In genomic region chr2:27009714-27010244, GRCm38 (mm10) we compare ENCODE assay signal across 8 mouse cellular contexts. TPM values are rescaled to one million over a fixed set of nuclear protein-coding genes. Genes with fewer than 3 reads are reported as not detected.
A peak's percentile ranks its signal among the peaks of the same experiment; 100 is the strongest.
DNase-seq lines count a peak whose midpoint lies in the region; ATAC-seq and TF ChIP-seq lines count a peak whose summit lies in the region.

Gene Cacfd1, plus strand, starts transcription at chr2:27009926.

- peak; percentile 16; the same call in 1 of the 2 replicates for TF ChIP-seq CTCF in heart, adult 2 months (IDR thresholded peaks at IDR 0.05)
- no peak for TF ChIP-seq CTCF in midbrain, postnatal 0 days (IDR thresholded peaks at IDR 0.05)

- peaks cover 15% of the 10 kb centered on the region for H3K36me3 ChIP-seq in embryonic facial prominence, embryonic 13.5 days
- H3K36me3 ChIP-seq in heart, adult 2 months (ENCODE audit: control insufficient read depth, insufficient read depth, low read length) = no peaks in the 10 kb centered on the region
- peaks cover 22% of the 10 kb centered on the region for H3K36me3 ChIP-seq in limb, embryonic 14.5 days (ENCODE audit: control insufficient read depth, insufficient read depth, low read length)
- H3K36me3 ChIP-seq in midbrain, postnatal 0 days (ENCODE audit: insufficient read depth, low read length) = peaks cover 12% of the 10 kb centered on the region

- H3K27ac ChIP-seq in embryonic facial prominence, embryonic 13.5 days = peak within 1 kb of the TSS; percentile 80
- H3K27ac ChIP-seq in heart, adult 2 months = peak within 1 kb of the TSS; percentile 70
- H3K27ac ChIP-seq in limb, embryonic 14.5 days (replicated peaks; ENCODE audit: low read depth, low read length) = peak within 1 kb of the TSS; percentile 85
- peak within 1 kb of the TSS; percentile 83 for H3K27ac ChIP-seq in midbrain, postnatal 0 days (ENCODE audit: low read depth, low read length)

- peak; percentile 68 for TF ChIP-seq POLR2A in heart, adult 2 months (IDR thresholded peaks at IDR 0.05; ENCODE audit: insufficient read depth, low read depth, low read length)
- 0 out of 2 replicates have a peak, but pooled peaks have one; percentile 58 for TF ChIP-seq POLR2A in limb, embryonic 14.5 days (IDR thresholded peaks at IDR 0.05; ENCODE audit: borderline replicate concordance, extremely low read depth, insufficient read depth, insufficient read length)

- H3K27me3 ChIP-seq in embryonic facial prominence, embryonic 13.5 days = no peaks in the 10 kb centered on the region
- no peaks in the 10 kb centered on the region for H3K27me3 ChIP-seq in heart, adult 2 months (ENCODE audit: control insufficient read depth, insufficient read depth, low read length)
- no peaks in the 10 kb centered on the region for H3K27me3 ChIP-seq in limb, embryonic 14.5 days (ENCODE audit: control insufficient read depth, insufficient read depth, low read length)
- no peaks in the 10 kb centered on the region for H3K27me3 ChIP-seq in midbrain, postnatal 0 days (ENCODE audit: insufficient read depth, low read length)

- WGBS in embryonic facial prominence, embryonic 13.5 days = under 1% methylated on average over 43 of the region's 43 CpGs
- under 1% methylated on average over 43 of the region's 43 CpGs for WGBS in heart, adult 2 months
- WGBS in limb, embryonic 14.5 days = under 1% methylated on average over 41 of the region's 43 CpGs
- 1% methylated on average over 43 of the region's 43 CpGs for WGBS in midbrain, postnatal 0 days

- intact Hi-C loops in heart, adult 2 months (cut with DNase I) = loop anchor here (5.0 kb wide), 1 partner anchor 77 kb away; the partner anchor contains the start of genes Stkld1 and Surf4

- TF ChIP-seq EP300 in heart, adult 2 months (IDR thresholded peaks at IDR 0.05; ENCODE audit: insufficient read depth, low read depth, low read length) = no peak

- H3K4me2 ChIP-seq in embryonic facial prominence, embryonic 13.5 days = peak within 1 kb of the TSS; percentile 83
- H3K4me2 ChIP-seq in limb, embryonic 14.5 days (replicated peaks; ENCODE audit: low read depth, low read length, severe bottlenecking) = peak within 1 kb of the TSS; percentile 79
- H3K4me2 ChIP-seq in midbrain, postnatal 0 days (ENCODE audit: low read depth, low read length, poor library complexity, severe bottlenecking) = peak within 1 kb of the TSS; percentile 84

- DNase-seq in 3134 (ENCODE audit: extremely low read depth, insufficient read length, low spot score) = peak; percentile 93
- DNase-seq in adrenal gland, postnatal 36 days = peak; percentile 91 to 92
- DNase-seq in heart, adult 2 months = peak; percentile 92
- peak; percentile 84 to 89 for DNase-seq in kidney, adult 8-10 months
- peak; percentile 88 for DNase-seq in limb, embryonic 14.5 days (ENCODE audit: low spot score)
- DNase-seq in midbrain, postnatal 0 days (ENCODE audit: low spot score) = peak; percentile 92
- DNase-seq in spleen, postnatal 14 days (ENCODE audit: low spot score in 2 of 2) = peak; percentile 67 to 75

- H3K9ac ChIP-seq in embryonic facial prominence, embryonic 13.5 days = peak within 1 kb of the TSS; percentile 96
- peak within 1 kb of the TSS; percentile 94 for H3K9ac ChIP-seq in heart, adult 2 months (ENCODE audit: low read depth, low read length)
- H3K9ac ChIP-seq in limb, embryonic 14.5 days (ENCODE audit: low read depth, low read length, severe bottlenecking) = peak within 1 kb of the TSS; percentile 96
- peak within 1 kb of the TSS; percentile 93 for H3K9ac ChIP-seq in midbrain, postnatal 0 days (replicated peaks; ENCODE audit: low read length, poor library complexity, severe bottlenecking)

- peaks cover 22% of the 10 kb centered on the region for H3K4me1 ChIP-seq in embryonic facial prominence, embryonic 13.5 days
- H3K4me1 ChIP-seq in heart, adult 2 months (ENCODE audit: control insufficient read depth, insufficient read depth, low read length) = peaks cover 6% of the 10 kb centered on the region
- H3K4me1 ChIP-seq in limb, embryonic 14.5 days (ENCODE audit: control insufficient read depth, insufficient read depth, low read length) = peaks cover 15% of the 10 kb centered on the region; the same call in 1 of the 2 replicates
- H3K4me1 ChIP-seq in midbrain, postnatal 0 days (ENCODE audit: insufficient read depth, low read length) = peaks cover 16% of the 10 kb centered on the region; the same call in 1 of the 2 replicates

- no peaks in the 10 kb centered on the region for H3K79me2 ChIP-seq in heart, adult 2 months (replicated peaks; ENCODE audit: control insufficient read depth, insufficient read depth, low read length)

- H3K4me3 ChIP-seq in embryonic facial prominence, embryonic 13.5 days = peak within 1 kb of the TSS; percentile 85
- H3K4me3 ChIP-seq in heart, adult 2 months = peak within 1 kb of the TSS; percentile 66
- peak within 1 kb of the TSS; percentile 79 for H3K4me3 ChIP-seq in limb, embryonic 14.5 days (replicated peaks; ENCODE audit: low read length)
- H3K4me3 ChIP-seq in midbrain, postnatal 0 days (ENCODE audit: low read depth, low read length) = peak within 1 kb of the TSS; percentile 67

- no peaks in the 10 kb centered on the region for H3K9me3 ChIP-seq in embryonic facial prominence, embryonic 13.5 days
- H3K9me3 ChIP-seq in limb, embryonic 14.5 days (ENCODE audit: control insufficient read depth, low read length) = no peaks in the 10 kb centered on the region
- no peaks in the 10 kb centered on the region for H3K9me3 ChIP-seq in midbrain, postnatal 0 days (ENCODE audit: low read length)

- ATAC-seq in embryonic facial prominence, embryonic 13.5 days (ENCODE audit: insufficient number of reproducible peaks, insufficient read depth, low FRiP score, low TSS enrichment, low read depth) = peak; percentile 85
- peak; percentile 97 for ATAC-seq in limb, embryonic 14.5 days (ENCODE audit: low FRiP score, low read depth)
- ATAC-seq in midbrain, postnatal 0 days (ENCODE audit: low FRiP score) = peak; percentile 94

RNA-seq across cellular contexts. Expression of gene Cacfd1, which starts in this region (rescaled TPM):
- 10 to 100 TPM; 50.9 to 58.8 TPM for total RNA-seq in adrenal gland, postnatal 36 days (2021)
- 78.0 and 80.0 TPM in 2 replicates for polyA plus RNA-seq in embryonic facial prominence, embryonic 13.5 days (2015; fragmentation: Nextera tagmentation; extraction: Ambion mirVana)
- total RNA-seq in heart, adult 2 months (2021) = 10 to 100 TPM; 44.5 to 44.7 TPM
- polyA plus RNA-seq in heart, adult 2 months (2012; rRNA removed) = 57.7 and 82.3 TPM in 2 replicates
- polyA plus RNA-seq in limb, embryonic 14.5 days (2012; rRNA removed) = 82.9 and 94.2 TPM in 2 replicates
- polyA plus RNA-seq in limb, embryonic 14.5 days (2014; fragmentation: Nextera tagmentation; extraction: Ambion mirVana) = 65.3 and 68.6 TPM in 2 replicates
- 52.8 and 63.0 TPM in 2 replicates for total RNA-seq in midbrain, postnatal 0 days (2014; rRNA removed)
- polyA plus RNA-seq in midbrain, postnatal 0 days (2015; fragmentation: Nextera tagmentation; extraction: Ambion mirVana) = 97.1 and 98.8 TPM in 2 replicates

Comparison
In these comparisons a context has a peak if more than half of its experiments do, and no peak if none do; other contexts are left out.
1. Peak in every context shown above with its lines: DNase-seq, ATAC-seq, H3K4me3 ChIP-seq and H3K27ac ChIP-seq.